Mouse (Mus musculus) erythroblast, embryonic 14.5 days (primary cell): Measurements from ENCODE around the gene Atf6b.

Source experiments
- GATA1 ChIP-seq: IDR thresholded peaks from 2 replicates; pipeline ENCODE4 v1.6.1; 2012; ENCODE audit warnings: low read length, inconsistent platforms, mixed read lengths
- TAL1 ChIP-seq: IDR thresholded peaks from 3 replicates; pipeline ENCODE4 v1.6.1; 2012; ENCODE audit warnings: low read length, inconsistent platforms, mixed read lengths

- TF ChIP-seq GATA1 = no peak
- no peak for TF ChIP-seq TAL1
Observed at GRCm38 (mm10) chr17:34607997-34608396, 38.9 kb upstream of the Atf6b start.
